Mouse (Mus musculus) myocyte (in vitro differentiated cells): ENCODE measurements at regions not wholly inside any gene's neighbourhood (a gene's known extent, or its start where the extent isn't known, plus 50 kb on each side); places are given as distances from the start of the nearest gene placed in this dataset.

Experiments used
- CEBPB ChIP-seq: IDR thresholded peaks from 2 replicates; pipeline ENCODE4 v1.6.1; 2011; ENCODE audit warnings: mild to moderate bottlenecking, moderate library complexity; ENCODE audit not compliant: poor library complexity, insufficient read depth, severe bottlenecking
- E2F4 ChIP-seq: IDR thresholded peaks from one replicate; pipeline ENCODE4 v1.6.1; 2011; ENCODE audit warnings: mild to moderate bottlenecking, control low read depth, moderate library complexity; ENCODE audit not compliant: insufficient read depth
- MAX ChIP-seq: IDR thresholded peaks from one replicate; pipeline ENCODE4 v1.6.1; 2011; ENCODE audit warnings: low read depth, mild to moderate bottlenecking, control low read depth
- MYOD1 ChIP-seq, 3 experiments: IDR thresholded peaks; one replicate each; pipeline ENCODE4 v1.6.1; 2011; ENCODE audit warnings: control low read depth in 2 of 3, low read depth in 2 of 3, mild to moderate bottlenecking in 2 of 3, moderate library complexity in 1 of 3; ENCODE audit not compliant: insufficient read length in 2 of 3, control insufficient read depth in 1 of 3
- MYOG ChIP-seq, 3 experiments: IDR thresholded peaks; one replicate each; pipeline ENCODE4 v1.6.1; 2011; ENCODE audit warnings: control low read depth in 2 of 3, low read depth in 2 of 3, mild to moderate bottlenecking in 2 of 3; ENCODE audit not compliant: insufficient read length in 2 of 3, control insufficient read depth in 1 of 3, insufficient read depth in 1 of 3
- POLR2A ChIP-seq: IDR thresholded peaks from one replicate; pipeline ENCODE4 v1.6.1; 2011; ENCODE audit warnings: low read depth, mild to moderate bottlenecking, control low read depth, moderate library complexity; ENCODE audit not compliant: insufficient read length
- POLR2AphosphoS2 ChIP-seq: IDR thresholded peaks from one replicate; pipeline ENCODE4 v1.6.1; 2011; ENCODE audit warnings: low read depth, control low read depth; ENCODE audit not compliant: insufficient read length
- REST ChIP-seq: IDR thresholded peaks from one replicate; pipeline ENCODE4 v1.6.1; 2011; ENCODE audit warnings: mild to moderate bottlenecking, control low read depth, moderate library complexity; ENCODE audit not compliant: insufficient read depth, insufficient read length
- TCF12 ChIP-seq: IDR thresholded peaks from one replicate; pipeline ENCODE4 v1.6.1; 2011; ENCODE audit warnings: mild to moderate bottlenecking, control low read depth; ENCODE audit not compliant: poor library complexity, insufficient read depth, severe bottlenecking
- TCF3 ChIP-seq: IDR thresholded peaks from one replicate; pipeline ENCODE4 v1.6.1; 2011; ENCODE audit warnings: low read depth, control low read depth; ENCODE audit not compliant: insufficient read length
- USF1 ChIP-seq: IDR thresholded peaks from one replicate; pipeline ENCODE4 v1.6.1; 2011; ENCODE audit warnings: low read depth, mild to moderate bottlenecking, control low read depth, moderate library complexity

DNA sequence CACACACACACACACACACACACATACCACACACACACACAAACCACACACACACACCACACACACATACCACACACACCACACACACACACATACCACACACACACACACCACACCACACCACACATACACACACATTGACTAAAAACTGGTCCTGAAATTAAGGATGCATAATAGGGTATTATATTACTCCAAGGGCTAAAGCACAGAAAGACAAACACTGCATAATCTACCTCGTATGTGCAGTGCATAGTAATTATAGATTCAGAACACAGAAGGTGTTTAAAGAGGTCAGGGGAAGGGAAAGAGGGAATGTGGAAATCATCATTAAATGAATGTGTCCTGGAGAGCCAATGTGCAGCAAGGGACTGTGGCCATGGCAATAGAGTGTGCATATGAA, 84.5 kb downstream of the Rbm11 start:
- no peak for TF ChIP-seq E2F4
- no peak for TF ChIP-seq MAX
- no peak for TF ChIP-seq POLR2A
- no peak for TF ChIP-seq CEBPB
- TF ChIP-seq TCF12, result no peak
- no peak for TF ChIP-seq USF1
- TF ChIP-seq POLR2AphosphoS2, result no peak
- TF ChIP-seq MYOG (IDR thresholded peaks at IDR 0.05; ENCODE audit: control insufficient read depth in 1 of 3, insufficient read depth in 1 of 3, insufficient read length in 2 of 3, low read depth in 2 of 3), result no peak
- no peak for TF ChIP-seq MYOD1 (IDR thresholded peaks at IDR 0.05; ENCODE audit: control insufficient read depth in 1 of 3, insufficient read length in 2 of 3, low read depth in 2 of 3)
- no peak for TF ChIP-seq TCF3
- no peak for TF ChIP-seq REST
